ENCODE assay signal across 8 mouse cellular contexts in the genomic region with DNA sequence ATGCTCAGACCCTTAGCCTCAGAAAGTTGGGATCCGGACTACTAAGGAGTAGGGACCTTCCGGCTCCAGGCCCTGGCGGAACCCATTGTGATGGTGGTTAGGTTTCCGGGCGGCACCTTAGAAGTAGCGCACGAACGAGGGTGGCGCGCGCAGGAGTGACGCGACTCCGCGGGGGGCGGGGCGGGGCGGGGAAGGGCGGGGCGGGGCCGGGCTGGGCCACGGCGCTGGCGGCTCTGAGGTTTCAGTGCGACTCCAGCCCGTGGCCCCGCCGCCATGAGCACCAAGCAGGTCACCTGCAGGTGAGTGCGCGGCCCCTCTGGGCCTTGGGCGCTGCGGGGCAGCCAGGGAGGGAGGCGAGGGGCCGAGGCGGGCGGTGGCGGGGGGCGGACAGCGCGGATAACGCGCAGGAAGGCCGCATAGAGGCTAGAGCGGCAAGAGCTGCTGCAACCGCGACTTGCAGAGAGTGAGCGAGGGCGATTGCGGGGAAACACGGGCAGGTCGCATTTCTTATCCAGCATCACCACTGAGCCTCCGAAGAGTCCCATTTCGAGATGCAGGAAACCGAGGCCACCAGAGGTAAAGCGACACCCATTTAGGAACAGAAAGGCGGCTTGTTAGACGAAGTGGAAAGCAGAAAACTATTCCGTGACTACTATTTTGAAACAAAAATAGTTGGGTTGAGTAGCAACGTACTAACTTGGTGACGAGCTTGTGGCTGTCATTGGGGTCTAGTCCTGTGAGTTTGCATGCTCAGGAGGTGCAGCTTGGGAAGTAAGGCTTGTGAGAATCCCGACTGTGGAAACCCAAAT. TPM values are rescaled to one million over a fixed set of nuclear protein-coding genes. Genes with fewer than 3 reads are reported as not detected.
DNase-seq lines count a peak whose midpoint lies in the region; ATAC-seq lines count a peak whose summit lies in the region.

TSS of gene Mkrn2 (plus strand) at position 188 of the 809 bp plus-strand sequence.

- no peaks in the 10 kb centered on the region for H3K36me3 ChIP-seq in intestine, embryonic 15.5 days
- no peaks in the 10 kb centered on the region for H3K36me3 ChIP-seq in midbrain, embryonic 11.5 days (ENCODE audit: control insufficient read depth, insufficient read depth, low read length)

- peak within 1 kb of the TSS; percentile 76 for H3K4me2 ChIP-seq in intestine, embryonic 15.5 days (replicated peaks)
- peak within 1 kb of the TSS; percentile 64 for H3K4me2 ChIP-seq in midbrain, embryonic 11.5 days

- peak; percentile 96 for ATAC-seq in intestine, embryonic 15.5 days
- peak; percentile 95 for ATAC-seq in midbrain, embryonic 11.5 days (ENCODE audit: low FRiP score)

- H3K27ac ChIP-seq in intestine, embryonic 15.5 days: peak within 1 kb of the TSS; percentile 88
- no peak within 1 kb of the TSS for H3K27ac ChIP-seq in midbrain, embryonic 11.5 days (ENCODE audit: low read depth, low read length)

- H3K4me3 ChIP-seq in intestine, embryonic 15.5 days (replicated peaks): peak within 1 kb of the TSS; percentile 96
- peak within 1 kb of the TSS; percentile 62 for H3K4me3 ChIP-seq in midbrain, embryonic 11.5 days (ENCODE audit: low read depth, low read length)

- H3K27me3 ChIP-seq in intestine, embryonic 15.5 days (replicated peaks): no peaks in the 10 kb centered on the region
- no peaks in the 10 kb centered on the region for H3K27me3 ChIP-seq in midbrain, embryonic 11.5 days (ENCODE audit: control insufficient read depth, insufficient read depth, low read length)

- DNase-seq in adrenal gland, postnatal 10 days: peak; percentile 92
- peak; percentile 82 for DNase-seq in embryo, embryonic 11.5 days (ENCODE audit: low read depth, low spot score)
- DNase-seq in gastrocnemius, postnatal 4 days (ENCODE audit: low spot score in 2 of 2): peak; percentile 83 to 84
- peak; percentile 86 for DNase-seq in left cerebral cortex, postnatal 4 days
- peak; percentile 99 for DNase-seq in midbrain, embryonic 11.5 days (ENCODE audit: low spot score, missing footprints)
- DNase-seq in right cerebral cortex, postnatal 4 days: peak; percentile 91
- DNase-seq in yolk sac, embryonic 10.5 days (ENCODE audit: low spot score): peak; percentile 88

- H3K9ac ChIP-seq in intestine, embryonic 15.5 days: peak within 1 kb of the TSS; percentile 89
- peak within 1 kb of the TSS; percentile 70 for H3K9ac ChIP-seq in midbrain, embryonic 11.5 days (ENCODE audit: low read length)

- peaks cover 10% of the 10 kb centered on the region for H3K4me1 ChIP-seq in intestine, embryonic 15.5 days (replicated peaks)
- no peaks in the 10 kb centered on the region for H3K4me1 ChIP-seq in midbrain, embryonic 11.5 days (ENCODE audit: control insufficient read depth, insufficient read depth, low read length)

- intact Hi-C loops in left cerebral cortex, postnatal 4 days (cut with DNase I): loop anchor here (10.0 kb wide), 1 partner anchor 73 kb away; the partner anchor contains the start of gene Raf1

- WGBS in intestine, embryonic 15.5 days: under 1% methylated on average over 58 of the region's 61 CpGs
- under 1% methylated on average over 57 of the region's 61 CpGs for WGBS in midbrain, embryonic 11.5 days

- no peaks in the 10 kb centered on the region for H3K9me3 ChIP-seq in intestine, embryonic 15.5 days
- H3K9me3 ChIP-seq in midbrain, embryonic 11.5 days (ENCODE audit: control insufficient read depth, low read length): no peaks in the 10 kb centered on the region

RNA-seq across cellular contexts. Expression of gene Mkrn2, which starts in this region (rescaled TPM):
- total RNA-seq in adrenal gland, postnatal 10 days (2021): 10 to 100 TPM; 32.1 to 34.1 TPM
- total RNA-seq in gastrocnemius, postnatal 4 days (2021): 10 to 100 TPM; 38.2 to 40.9 TPM
- polyA plus RNA-seq in intestine, embryonic 15.5 days (2015; fragmentation: Nextera tagmentation; extraction: Ambion mirVana): 22.5 and 23.0 TPM in 2 replicates
- total RNA-seq in left cerebral cortex, postnatal 4 days (2021): 10 to 100 TPM; 45.0 to 45.3 TPM
- 24.0 and 24.1 TPM in 2 replicates for polyA plus RNA-seq in midbrain, embryonic 11.5 days (2014; fragmentation: Nextera tagmentation; extraction: Ambion mirVana)
